Mouse (Mus musculus) myocyte (in vitro differentiated cells): ENCODE measurements around the gene Tssk4. TPM values are rescaled to one million over a fixed set of nuclear protein-coding genes. Genes with fewer than 3 reads are reported as not detected.
A peak's percentile ranks its signal among the peaks of the same experiment; 100 is the strongest.

Experiments used
- H3K27me3 ChIP-seq: one replicate; pipeline ENCODE4 v1.6.1; 2011; ENCODE audit not compliant: control insufficient read depth, insufficient read depth, insufficient read length
- H3K36me3 ChIP-seq: one replicate; pipeline ENCODE4 v1.6.1; 2011; ENCODE audit not compliant: control insufficient read depth, insufficient read depth
- H3K4me2 ChIP-seq: one replicate; pipeline ENCODE4 v1.6.1; 2011; ENCODE audit warnings: low read depth, control low read depth
- H3K4me3 ChIP-seq: one replicate; pipeline ENCODE4 v1.5.1; 2011; ENCODE audit warnings: mild to moderate bottlenecking, control low read depth, moderate library complexity
- H3K79me2 ChIP-seq: one replicate; pipeline ENCODE4 v1.6.1; 2011; ENCODE audit not compliant: control insufficient read depth, insufficient read depth
- H3ac ChIP-seq: one replicate; pipeline ENCODE4 v1.6.1; 2011; ENCODE audit not compliant: control insufficient read depth, insufficient read length
- CEBPB ChIP-seq: IDR thresholded peaks from 2 replicates; pipeline ENCODE4 v1.6.1; 2011; ENCODE audit warnings: mild to moderate bottlenecking, moderate library complexity; ENCODE audit not compliant: poor library complexity, insufficient read depth, severe bottlenecking
- E2F4 ChIP-seq: IDR thresholded peaks from one replicate; pipeline ENCODE4 v1.6.1; 2011; ENCODE audit warnings: mild to moderate bottlenecking, control low read depth, moderate library complexity; ENCODE audit not compliant: insufficient read depth
- MAX ChIP-seq: IDR thresholded peaks from one replicate; pipeline ENCODE4 v1.6.1; 2011; ENCODE audit warnings: low read depth, mild to moderate bottlenecking, control low read depth
- MYOD1 ChIP-seq, 3 experiments: IDR thresholded peaks; one replicate each; pipeline ENCODE4 v1.6.1; 2011; ENCODE audit warnings: control low read depth in 2 of 3, low read depth in 2 of 3, mild to moderate bottlenecking in 2 of 3, moderate library complexity in 1 of 3; ENCODE audit not compliant: insufficient read length in 2 of 3, control insufficient read depth in 1 of 3
- MYOG ChIP-seq, 3 experiments: IDR thresholded peaks; one replicate each; pipeline ENCODE4 v1.6.1; 2011; ENCODE audit warnings: control low read depth in 2 of 3, low read depth in 2 of 3, mild to moderate bottlenecking in 2 of 3; ENCODE audit not compliant: insufficient read length in 2 of 3, control insufficient read depth in 1 of 3, insufficient read depth in 1 of 3
- POLR2A ChIP-seq: IDR thresholded peaks from one replicate; pipeline ENCODE4 v1.6.1; 2011; ENCODE audit warnings: low read depth, mild to moderate bottlenecking, control low read depth, moderate library complexity; ENCODE audit not compliant: insufficient read length
- POLR2AphosphoS2 ChIP-seq: IDR thresholded peaks from one replicate; pipeline ENCODE4 v1.6.1; 2011; ENCODE audit warnings: low read depth, control low read depth; ENCODE audit not compliant: insufficient read length
- REST ChIP-seq: IDR thresholded peaks from one replicate; pipeline ENCODE4 v1.6.1; 2011; ENCODE audit warnings: mild to moderate bottlenecking, control low read depth, moderate library complexity; ENCODE audit not compliant: insufficient read depth, insufficient read length
- SRF ChIP-seq: IDR thresholded peaks from one replicate; pipeline ENCODE4 v1.6.1; 2011; ENCODE audit warnings: low read depth; ENCODE audit not compliant: control insufficient read depth, insufficient read length
- TCF12 ChIP-seq: IDR thresholded peaks from one replicate; pipeline ENCODE4 v1.6.1; 2011; ENCODE audit warnings: mild to moderate bottlenecking, control low read depth; ENCODE audit not compliant: poor library complexity, insufficient read depth, severe bottlenecking
- TCF3 ChIP-seq: IDR thresholded peaks from one replicate; pipeline ENCODE4 v1.6.1; 2011; ENCODE audit warnings: low read depth, control low read depth; ENCODE audit not compliant: insufficient read length
- USF1 ChIP-seq: IDR thresholded peaks from one replicate; pipeline ENCODE4 v1.6.1; 2011; ENCODE audit warnings: low read depth, mild to moderate bottlenecking, control low read depth, moderate library complexity
- polyA plus RNA-seq: library from polyadenylated mRNA; unstranded; fragments of >200 nt; fragmentation: generic; extraction: Trizol; gene quantifications from one replicate; pipeline ENCODE4 v1.2.1, GENCODE M21; 2012; ENCODE audit warnings: missing spikeins

The Tssk4 gene
- polyA plus RNA-seq, 1 experiment: 0.18 TPM

DNA sequence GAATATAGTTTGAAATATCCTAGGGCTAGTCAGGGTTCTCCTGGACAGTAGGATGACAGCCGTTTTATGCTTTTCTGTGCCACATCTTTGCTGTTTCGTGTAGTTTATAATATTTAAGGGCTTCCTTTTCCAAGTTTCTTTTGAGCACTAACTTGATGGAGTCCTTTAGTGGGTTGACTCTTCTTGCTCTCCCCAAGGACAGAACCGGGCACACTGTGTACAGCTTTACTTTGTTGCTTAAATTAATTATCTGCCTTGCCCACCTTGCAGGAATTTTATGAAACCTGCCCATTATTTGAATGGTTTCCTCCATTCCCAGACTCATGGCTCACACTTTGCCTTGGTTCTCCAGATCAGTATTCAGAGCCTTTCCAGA, 32.1 kb downstream of the Tssk4 start:
- Histone ChIP-seq H3K27me3 (no peaks in the 10 kb centered on the region), H3K36me3 (peaks cover 28% of the 10 kb centered on the region), H3K4me3 (peak overlapping the region; percentile 67), H3K4me2 (peak overlapping the region; percentile 95), H3ac (peak overlapping the region; percentile 6), H3K79me2 (no peaks in the 10 kb centered on the region)
- TF ChIP-seq MYOG (IDR thresholded peaks at IDR 0.05; ENCODE audit: control insufficient read depth in 1 of 3, insufficient read depth in 1 of 3, insufficient read length in 2 of 3, low read depth in 2 of 3): no peak
- no peak for TF ChIP-seq CEBPB
- TF ChIP-seq E2F4: no peak
- TF ChIP-seq USF1: no peak
- TF ChIP-seq TCF12: no peak
- TF ChIP-seq MYOD1 (IDR thresholded peaks at IDR 0.05; ENCODE audit: control insufficient read depth in 1 of 3, insufficient read length in 2 of 3, low read depth in 2 of 3): no peak
- TF ChIP-seq MAX: no peak
- no peak for TF ChIP-seq REST
- no peak for TF ChIP-seq TCF3
- TF ChIP-seq POLR2A: no peak
- no peak for TF ChIP-seq SRF

DNA sequence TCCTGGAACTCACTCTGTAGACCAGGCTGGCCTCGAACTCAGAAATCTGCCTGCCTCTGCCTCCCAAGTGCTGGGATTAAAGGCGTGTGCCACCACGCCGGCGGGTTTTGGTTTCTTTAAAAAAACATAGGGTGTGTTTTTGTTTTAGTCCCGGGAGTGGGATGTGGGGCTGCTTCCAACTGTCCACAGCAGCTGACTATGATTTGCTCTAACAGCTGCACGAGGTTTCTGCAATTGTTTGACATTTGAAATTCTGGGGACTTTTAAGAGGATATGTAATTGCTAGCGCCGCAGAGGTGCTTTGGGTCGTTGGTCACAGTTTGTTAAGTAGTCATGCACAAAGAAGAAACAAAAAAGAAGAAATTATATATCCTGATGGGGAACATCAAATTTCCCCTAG, 39.4 kb downstream of the Tssk4 start:
- Histone ChIP-seq H3K36me3 (no peaks in the 10 kb centered on the region), H3K79me2 (no peaks in the 10 kb centered on the region), H3ac (no peak overlapping the region), H3K27me3 (no peaks in the 10 kb centered on the region), H3K4me2 (no peak overlapping the region), H3K4me3 (no peak overlapping the region)
- TF ChIP-seq MAX: no peak
- peak in 2 of 3 experiments; percentile 16 to 27 for TF ChIP-seq MYOG (IDR thresholded peaks at IDR 0.05; ENCODE audit: control insufficient read depth in 1 of 3, insufficient read depth in 1 of 3, insufficient read length in 2 of 3, low read depth in 2 of 3)
- peak; percentile 89 to 91 (median 90) for TF ChIP-seq MYOD1 (IDR thresholded peaks at IDR 0.05; ENCODE audit: control insufficient read depth in 1 of 3, insufficient read length in 2 of 3, low read depth in 2 of 3)
- TF ChIP-seq REST: no peak
- peak; percentile 83 for TF ChIP-seq TCF12
- peak; percentile 31 for TF ChIP-seq TCF3

DNA sequence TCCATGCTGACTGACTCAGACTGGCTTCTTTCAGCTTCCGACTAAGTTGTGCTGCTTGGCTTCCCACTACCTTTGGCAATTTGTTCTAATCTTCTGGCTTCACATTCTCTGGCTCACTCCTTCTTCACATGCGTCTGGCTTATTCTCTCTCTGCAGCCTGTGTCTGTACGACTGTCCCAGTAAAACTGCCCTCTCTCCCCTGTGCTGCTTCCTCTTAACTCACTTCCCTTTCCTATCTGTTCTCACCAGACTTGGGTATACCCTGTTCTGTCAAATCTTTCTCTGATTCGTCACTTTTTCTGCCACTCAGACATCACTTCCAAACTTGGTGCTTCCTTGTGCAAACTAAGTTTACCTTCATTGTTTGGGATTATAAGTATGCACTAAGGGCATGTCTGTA, 47.2 kb downstream of the Tssk4 start:
- no peak overlapping the region for H3ac ChIP-seq
- no peaks in the 10 kb centered on the region for H3K79me2 ChIP-seq
- H3K4me2 ChIP-seq: no peak overlapping the region
- peaks cover 4% of the 10 kb centered on the region for H3K27me3 ChIP-seq
- TF ChIP-seq MYOD1 (IDR thresholded peaks at IDR 0.05; ENCODE audit: control insufficient read depth in 1 of 3, insufficient read length in 2 of 3, low read depth in 2 of 3): no peak
- TF ChIP-seq POLR2A: no peak
- no peak for TF ChIP-seq USF1
- no peak for TF ChIP-seq TCF12
- no peak for TF ChIP-seq MYOG (IDR thresholded peaks at IDR 0.05; ENCODE audit: control insufficient read depth in 1 of 3, insufficient read depth in 1 of 3, insufficient read length in 2 of 3, low read depth in 2 of 3)
- TF ChIP-seq MAX: no peak
- TF ChIP-seq CEBPB: no peak
- TF ChIP-seq REST: no peak
- TF ChIP-seq E2F4: no peak
- no peak for TF ChIP-seq TCF3
- no peak for TF ChIP-seq POLR2AphosphoS2
- no peak for TF ChIP-seq SRF
- no peak overlapping the region for H3K4me3 ChIP-seq
- no peaks in the 10 kb centered on the region for H3K36me3 ChIP-seq

DNA sequence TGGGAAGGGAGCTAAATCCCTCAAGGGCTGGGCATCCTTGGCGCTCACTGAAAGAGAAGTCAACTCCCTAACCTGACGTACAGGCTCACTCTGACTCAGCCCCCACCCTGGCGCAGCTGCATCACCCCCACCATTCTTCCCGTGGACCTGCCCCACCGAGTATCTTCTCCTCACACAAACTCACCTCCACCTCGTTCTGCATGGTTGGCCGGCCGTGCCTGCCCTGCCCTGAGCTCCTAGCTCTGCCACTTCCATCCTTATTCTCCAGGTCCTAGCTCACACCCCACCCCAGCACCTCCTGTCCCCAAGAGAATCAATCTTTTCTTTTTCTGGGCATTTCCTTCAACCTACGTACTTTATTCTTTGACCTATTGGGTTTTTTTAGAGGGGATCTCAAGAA, 51.1 kb downstream of the Tssk4 start:
- H3K4me3 ChIP-seq: no peak overlapping the region
- TF ChIP-seq USF1 (no peak), E2F4 (no peak), TCF12 (no peak), POLR2AphosphoS2 (no peak), MAX (no peak), CEBPB (no peak), REST (no peak), TCF3 (no peak), SRF (no peak), MYOG (IDR thresholded peaks at IDR 0.05; ENCODE audit: control insufficient read depth in 1 of 3, insufficient read depth in 1 of 3, insufficient read length in 2 of 3, low read depth in 2 of 3) (no peak), POLR2A (no peak), MYOD1 (IDR thresholded peaks at IDR 0.05; ENCODE audit: control insufficient read depth in 1 of 3, insufficient read length in 2 of 3, low read depth in 2 of 3) (no peak)
- H3K36me3 ChIP-seq: no peaks in the 10 kb centered on the region

More for the DNA sequence above, 51.1 kb downstream of the Tssk4 start:
- H3K27me3 ChIP-seq: peaks cover 4% of the 10 kb centered on the region
- no peak overlapping the region for H3K4me2 ChIP-seq
- no peaks in the 10 kb centered on the region for H3K79me2 ChIP-seq
- no peak overlapping the region for H3ac ChIP-seq

Other genes starting within 250 kb of the Tssk4 start
- 29.6 TPM for gene Dhrs4, start 171.4 kb upstream of the Tssk4 start, polyA plus RNA-seq
- gene Carmil3, start 159.5 kb upstream of the Tssk4 start, polyA plus RNA-seq: 0.08 TPM
- gene Cpne6, start 139.7 kb upstream of the Tssk4 start, polyA plus RNA-seq: not detected
- not detected for gene Nrl, start 125.2 kb upstream of the Tssk4 start, polyA plus RNA-seq
- gene Pck2, start 109.9 kb upstream of the Tssk4 start, polyA plus RNA-seq: 252 TPM
- 38.7 TPM for gene Dcaf11, start 90.2 kb upstream of the Tssk4 start, polyA plus RNA-seq
- 0.48 TPM for gene A730061H03Rik, start 89.8 kb upstream of the Tssk4 start, polyA plus RNA-seq
- gene Fitm1, start 74.6 kb upstream of the Tssk4 start, polyA plus RNA-seq: 12.8 TPM
- 81.7 TPM for gene Psme1, start 72.1 kb upstream of the Tssk4 start, polyA plus RNA-seq
- gene Emc9, start 64.9 kb upstream of the Tssk4 start, polyA plus RNA-seq: 18.5 TPM
- 139 TPM for gene Psme2, start 59.1 kb upstream of the Tssk4 start, polyA plus RNA-seq
- gene Rnf31, start 58.5 kb upstream of the Tssk4 start, polyA plus RNA-seq: 11.2 TPM
- 4.0 TPM for gene Irf9, start 46.6 kb upstream of the Tssk4 start, polyA plus RNA-seq
- not detected for gene Rec8, start 32.1 kb upstream of the Tssk4 start, polyA plus RNA-seq
- 109 TPM for gene Ipo4, start 14.2 kb upstream of the Tssk4 start, polyA plus RNA-seq
- gene Gm49378, start 12.3 kb upstream of the Tssk4 start, polyA plus RNA-seq: 0.17 TPM
- 57.9 TPM for gene Tm9sf1, start 6.4 kb upstream of the Tssk4 start, polyA plus RNA-seq
- gene Mdp1, start 10.3 kb downstream of the Tssk4 start, polyA plus RNA-seq: 21.3 TPM
- 11.9 TPM for gene Gmpr2, start 21.8 kb downstream of the Tssk4 start, polyA plus RNA-seq
- 361 TPM for gene Nedd8, start 21.9 kb downstream of the Tssk4 start, polyA plus RNA-seq
- 12.0 TPM for gene Tinf2, start 31.6 kb downstream of the Tssk4 start, polyA plus RNA-seq
- 0.06 TPM for gene Tgm1, start 63.7 kb downstream of the Tssk4 start, polyA plus RNA-seq
- gene Rabggta, start 72.1 kb downstream of the Tssk4 start, polyA plus RNA-seq: 18.4 TPM
- 76.3 TPM for gene Dhrs1, start 95.5 kb downstream of the Tssk4 start, polyA plus RNA-seq
- gene Nop9, start 95.5 kb downstream of the Tssk4 start, polyA plus RNA-seq: 24.9 TPM
- gene Cideb, start 108.3 kb downstream of the Tssk4 start, polyA plus RNA-seq: 0.17 TPM
- 0.01 TPM for gene Ltb4r2, start 111.2 kb downstream of the Tssk4 start, polyA plus RNA-seq
- gene Ltb4r1, start 115.8 kb downstream of the Tssk4 start, polyA plus RNA-seq: 0.04 TPM
- 0.06 TPM for gene Adcy4, start 133.9 kb downstream of the Tssk4 start, polyA plus RNA-seq
- 0.28 TPM for gene Ripk3, start 138.7 kb downstream of the Tssk4 start, polyA plus RNA-seq
- gene Nfatc4, start 173.0 kb downstream of the Tssk4 start, polyA plus RNA-seq: 2.8 TPM
- gene Nynrin, start 203.8 kb downstream of the Tssk4 start, polyA plus RNA-seq: 0.12 TPM
- gene Cbln3, start 234.2 kb downstream of the Tssk4 start, polyA plus RNA-seq: 0.28 TPM
- gene Khnyn, start 234.8 kb downstream of the Tssk4 start, polyA plus RNA-seq: 10.0 TPM